Mouse (Mus musculus): Measurements from ENCODE around the gene Gimap4.

Gimap4 gene

DNA sequence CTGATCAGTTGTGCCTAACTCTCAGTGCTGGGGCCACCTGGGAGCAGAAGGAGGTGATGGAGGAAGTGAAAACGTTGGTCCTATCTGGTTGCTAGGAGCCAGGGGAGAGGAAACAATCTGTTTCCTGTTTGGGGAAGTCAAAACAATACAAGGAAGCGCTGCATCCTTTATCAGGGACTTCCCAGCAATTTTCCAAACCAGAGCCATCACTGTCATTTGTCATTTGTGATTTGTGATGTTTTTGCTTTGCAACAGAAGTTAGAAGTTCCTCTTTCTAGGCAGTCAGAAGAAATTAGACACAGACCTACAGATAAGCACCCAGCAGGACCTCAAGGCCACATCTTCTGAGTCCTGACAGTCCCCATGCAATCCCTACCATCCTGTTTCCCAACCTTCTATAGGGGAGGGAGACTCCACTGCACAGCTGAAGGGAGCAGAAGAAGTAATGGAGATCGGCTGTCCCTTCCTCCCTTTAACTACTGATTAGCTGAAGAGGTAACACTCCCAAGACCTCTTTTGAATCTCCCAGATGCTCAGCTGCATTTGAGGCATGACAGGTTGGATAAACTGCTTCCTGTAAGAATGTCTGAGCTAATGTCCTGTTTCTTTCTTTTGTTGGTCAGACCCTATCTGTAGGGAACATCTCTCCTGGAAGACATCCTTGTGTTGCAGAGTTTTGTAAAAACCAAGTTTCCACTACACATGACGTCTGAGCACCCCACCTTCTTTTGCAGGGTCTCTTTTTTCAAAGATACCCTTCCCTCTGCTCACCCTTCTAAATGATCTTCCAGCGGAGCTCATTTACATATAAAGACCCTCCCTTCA lies 16.1 kb downstream of the Gimap4 start:
- DNase-seq (ENCODE audit: low spot score in 2 of 2): no peak

DNA sequence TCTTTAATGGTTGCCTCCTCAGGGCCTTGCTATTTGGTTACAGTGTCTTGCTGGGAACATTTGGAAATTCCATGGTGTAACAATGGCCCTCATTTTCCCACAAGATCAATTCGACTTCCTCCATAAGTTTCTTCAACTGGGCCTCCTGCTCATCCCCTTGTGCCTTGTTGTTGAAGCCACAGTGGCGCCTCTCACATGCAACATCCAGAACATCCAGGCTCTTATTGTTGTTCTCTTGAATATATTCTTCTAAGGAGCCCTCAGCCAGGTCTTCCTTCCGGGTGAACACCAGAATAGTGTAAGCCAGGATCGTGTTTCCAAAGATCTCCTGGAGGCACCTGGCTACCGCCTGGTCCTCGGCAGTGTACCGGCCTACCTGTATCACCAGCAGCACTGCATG lies 17.8 kb downstream of the Gimap4 start:
- no peak for DNase-seq (ENCODE audit: low spot score in 2 of 2)

DNA sequence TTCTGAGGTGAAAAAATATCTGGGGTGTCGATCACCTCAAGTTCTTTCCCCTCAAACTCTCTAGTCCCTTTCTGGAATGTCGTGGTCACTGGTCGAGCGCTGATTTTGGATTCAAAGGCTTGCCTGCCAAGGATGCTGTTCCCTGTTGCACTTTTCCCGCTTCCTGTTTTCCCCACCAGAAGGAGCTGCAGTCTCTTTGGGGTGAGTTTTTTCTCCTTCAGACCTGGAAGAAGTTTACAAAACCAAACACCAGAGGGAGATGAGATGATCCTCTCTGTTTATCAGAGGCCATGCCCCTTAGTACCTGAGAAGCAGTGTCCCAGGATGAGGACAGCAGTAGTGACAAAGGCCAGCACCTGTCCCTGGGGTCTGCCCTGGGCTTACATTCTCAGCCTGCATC lies 18.3 kb downstream of the Gimap4 start:
- no peak for DNase-seq (ENCODE audit: low spot score in 2 of 2)

DNA sequence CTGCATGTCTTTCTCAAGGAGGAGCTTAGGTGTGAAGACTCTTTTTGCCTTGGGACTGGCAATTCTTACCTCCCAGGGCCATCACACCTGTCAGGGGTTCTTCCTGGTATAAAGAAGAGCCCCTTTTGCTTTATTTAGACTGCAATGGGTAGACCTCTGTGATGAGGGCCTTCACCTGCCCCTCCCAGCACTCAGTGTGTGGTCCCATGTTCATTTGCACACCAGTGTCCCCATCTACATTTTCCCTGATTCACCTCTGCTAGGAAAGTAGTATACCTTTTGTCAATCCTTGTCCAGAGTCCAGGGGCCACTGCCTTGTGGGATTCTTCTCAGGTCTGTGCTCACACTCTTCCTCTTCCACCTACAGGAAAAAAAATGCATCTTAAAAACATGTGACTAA lies 19.8 kb downstream of the Gimap4 start:
- no peak for DNase-seq (ENCODE audit: low spot score in 2 of 2)

DNA sequence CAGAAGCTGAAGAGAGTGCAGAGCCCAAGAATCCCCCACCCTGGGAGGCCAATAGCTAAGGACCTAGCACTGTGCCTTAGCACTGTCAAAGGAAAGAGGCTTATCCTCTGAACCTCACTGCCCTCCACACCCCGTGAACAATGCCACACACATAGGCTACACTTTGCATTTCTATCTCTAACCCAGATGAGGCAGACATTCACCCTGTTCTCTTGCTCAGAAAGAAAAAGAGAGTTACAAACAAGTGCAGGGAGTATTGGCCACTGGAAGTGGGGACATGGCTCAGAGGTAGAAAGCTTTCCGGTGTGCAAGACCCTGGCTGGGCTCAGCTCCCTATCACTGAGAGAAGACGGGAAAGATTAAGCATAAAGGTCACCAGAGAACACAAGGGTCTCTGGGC lies 21.8 kb downstream of the Gimap4 start:
- DNase-seq (ENCODE audit: low spot score in 2 of 2): no peak

DNA sequence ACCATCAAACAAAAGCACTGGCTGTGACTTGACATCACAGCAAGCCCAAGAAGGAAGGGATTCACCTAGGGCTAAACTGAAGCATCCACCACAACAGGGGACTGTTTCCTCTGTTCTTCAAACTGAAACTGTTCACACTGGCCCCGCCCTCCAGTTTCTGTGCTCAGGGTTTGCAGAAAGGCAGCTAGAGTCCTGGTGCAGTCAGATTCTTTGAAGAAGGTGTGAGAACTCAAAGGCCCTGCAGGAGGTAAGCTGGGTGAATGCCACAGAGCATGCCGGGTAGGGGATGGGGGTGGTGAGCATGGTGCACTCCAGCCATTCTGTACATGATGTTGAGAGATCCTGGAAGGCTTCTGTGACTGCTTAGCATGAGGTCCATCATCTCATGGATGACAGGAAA lies 34.1 kb downstream of the Gimap4 start, which contains the start of the genes Gm28053 and Gimap7:
Gene Gm28053, plus strand, starts transcription at position 153 of the 400 bp plus-strand sequence.
Gene Gimap7, plus strand, starts transcription at position 167 of the 400 bp plus-strand sequence.
- DNase-seq (ENCODE audit: low spot score in 2 of 2): no peak

DNA sequence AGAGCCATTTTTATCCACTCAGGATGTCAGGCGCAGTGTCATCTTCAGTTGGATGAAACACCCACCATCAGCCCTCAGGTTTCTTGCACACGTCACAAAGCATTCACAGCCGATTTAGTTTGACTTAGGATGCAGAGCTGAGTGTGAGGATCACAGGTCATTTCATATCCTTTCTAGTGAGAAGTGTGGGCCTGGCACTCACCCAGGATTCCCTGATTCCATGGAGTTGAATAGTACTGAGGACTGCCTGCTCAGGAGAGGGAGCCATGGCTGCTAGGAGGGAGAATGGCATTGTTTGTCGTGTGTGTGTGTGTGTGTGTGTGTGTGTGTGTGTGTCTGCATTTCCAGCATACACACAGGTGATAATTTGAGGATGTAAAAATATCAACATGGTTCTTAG lies 36.0 kb downstream of the Gimap4 start:
- no peak for DNase-seq (ENCODE audit: low spot score in 2 of 2)

DNA sequence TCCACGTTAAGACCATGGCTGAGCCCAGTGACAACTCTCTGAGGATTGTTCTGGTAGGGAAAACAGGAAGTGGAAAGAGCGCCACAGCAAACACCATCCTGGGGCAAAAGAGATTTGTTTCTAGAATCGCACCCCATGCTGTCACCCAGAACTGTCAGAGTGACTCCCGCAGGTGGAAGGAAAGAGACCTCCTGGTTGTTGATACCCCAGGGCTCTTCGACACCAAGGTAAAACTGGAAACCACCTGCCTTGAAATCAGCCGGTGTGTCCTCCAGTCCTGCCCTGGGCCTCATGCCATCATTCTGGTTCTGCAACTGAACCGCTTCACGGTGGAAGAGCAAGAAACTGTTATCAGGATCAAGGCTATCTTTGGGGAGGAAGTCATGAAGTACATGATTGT lies 39.1 kb downstream of the Gimap4 start:
- DNase-seq (ENCODE audit: low spot score in 2 of 2): no peak

DNA sequence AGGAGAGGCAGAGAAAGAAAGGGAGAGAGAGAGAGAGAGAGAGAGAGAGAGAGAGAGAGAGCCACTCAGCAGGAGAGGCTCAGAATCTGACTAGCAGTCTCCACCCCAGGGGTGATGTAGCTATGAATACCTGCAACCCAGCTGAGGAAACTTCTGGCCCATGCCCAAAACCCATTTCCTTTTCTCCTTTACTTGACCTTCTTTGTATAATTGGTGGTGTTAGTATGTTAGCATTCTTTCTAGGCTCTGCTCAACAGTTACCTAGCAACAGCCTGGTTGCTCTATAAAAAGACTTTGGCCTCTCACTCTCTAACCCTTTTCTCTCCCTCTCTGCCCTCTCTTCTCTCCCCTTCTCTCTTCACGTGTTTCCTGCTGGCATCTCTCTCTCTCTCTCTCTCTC lies 41.1 kb downstream of the Gimap4 start:
- DNase-seq (ENCODE audit: low spot score in 2 of 2): no peak

DNA sequence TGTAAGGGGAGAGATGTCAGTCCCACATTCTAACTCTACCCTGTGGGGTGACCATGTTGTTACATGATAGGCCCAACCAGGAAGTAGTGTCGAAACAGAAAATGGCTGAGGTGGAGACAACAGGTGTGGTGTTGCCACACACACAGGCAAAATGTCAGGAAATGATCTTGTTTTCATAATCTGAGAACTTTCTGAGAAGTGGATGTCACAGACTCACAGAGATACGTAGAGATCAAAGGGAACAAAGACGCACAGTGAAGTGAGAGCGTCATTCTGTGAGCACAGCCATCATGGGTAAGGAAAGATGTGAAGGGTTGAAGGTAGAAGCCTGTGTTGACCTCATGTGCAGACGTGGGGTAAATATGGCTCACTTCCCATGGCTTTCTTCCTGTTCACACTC lies 43.4 kb downstream of the Gimap4 start:
- DNase-seq (ENCODE audit: low spot score in 2 of 2): no peak

DNA sequence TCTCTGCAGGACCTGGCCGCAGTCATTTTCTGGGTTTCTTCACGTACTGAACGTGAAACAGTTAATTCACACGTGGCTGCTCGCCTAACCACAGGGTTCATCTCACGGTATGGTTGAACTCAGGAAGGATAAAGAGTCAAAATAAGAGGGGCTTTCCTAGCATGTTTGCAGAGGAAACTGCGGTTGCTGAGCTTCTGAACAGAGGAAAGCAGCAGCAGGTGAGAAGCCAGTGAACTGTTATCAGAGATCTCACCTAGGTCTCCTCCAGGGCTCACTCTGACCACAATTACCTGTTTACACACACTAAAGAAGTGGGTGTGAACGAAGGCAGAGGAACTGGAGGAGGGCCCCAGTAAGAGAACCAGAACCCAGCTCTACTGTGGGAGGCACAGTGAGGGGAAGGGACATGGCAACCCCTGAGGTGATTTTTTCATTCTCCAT lies 48.5 kb downstream of the Gimap4 start:
- no peak for DNase-seq (ENCODE audit: low spot score in 2 of 2)

DNA sequence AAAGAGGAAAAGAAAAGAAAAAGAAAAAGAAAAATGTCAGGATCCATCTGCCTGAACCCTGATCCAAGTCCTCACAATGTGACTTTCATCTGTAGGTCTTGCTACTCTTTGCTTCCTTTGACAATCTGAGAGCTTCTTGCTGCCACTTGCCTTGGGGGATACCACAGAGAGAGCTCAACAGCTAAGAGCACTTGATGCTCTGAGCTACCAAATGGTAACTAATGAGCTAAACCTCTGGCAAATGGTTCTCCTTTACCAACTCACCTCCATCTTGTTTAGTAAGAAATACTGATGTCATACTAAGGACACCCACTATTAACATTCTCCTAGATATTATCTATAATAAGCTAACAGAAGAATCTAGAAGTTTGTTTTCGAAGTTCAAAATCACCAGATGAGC lies 49.3 kb downstream of the Gimap4 start:
- DNase-seq (ENCODE audit: low spot score in 2 of 2): no peak

DNA sequence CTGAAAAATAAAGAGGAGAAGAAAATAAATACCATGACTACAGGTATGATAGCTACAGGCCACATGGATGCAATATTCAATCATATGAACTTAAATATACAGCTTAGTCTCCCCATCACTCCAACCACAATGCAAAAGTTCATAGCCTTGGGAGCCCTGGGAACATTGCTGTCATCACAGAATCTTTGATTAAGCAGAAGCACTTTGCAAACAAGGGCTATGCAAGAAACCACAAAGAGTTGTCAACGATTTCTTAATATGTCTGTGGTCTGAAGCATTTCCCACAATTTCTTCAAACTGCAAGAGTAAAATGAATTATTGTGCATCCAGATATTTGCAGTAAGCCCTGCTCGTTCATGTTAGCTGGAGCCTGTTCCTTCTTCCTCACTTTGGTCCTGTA lies 52.7 kb downstream of the Gimap4 start:
- no peak for DNase-seq (ENCODE audit: low spot score in 2 of 2)

DNA sequence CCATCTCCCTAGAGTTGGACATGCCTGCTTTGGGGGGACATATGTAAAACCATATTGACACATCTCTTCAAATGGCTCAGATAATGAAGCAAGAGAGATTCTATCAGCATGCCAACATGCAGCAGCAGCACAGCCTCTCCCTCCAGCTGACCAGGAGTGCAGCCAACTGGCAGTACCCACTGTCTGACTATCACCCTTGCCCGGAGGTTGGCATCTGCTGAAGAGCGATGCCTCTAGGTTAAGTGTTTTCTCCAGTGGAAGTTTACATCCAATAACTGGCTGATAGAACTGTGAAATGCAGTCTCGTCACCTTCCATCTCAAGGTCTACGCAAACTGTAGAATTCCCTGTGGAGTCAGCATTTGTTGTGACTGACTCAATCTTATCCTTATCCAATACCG lies 53.3 kb downstream of the Gimap4 start:
- DNase-seq (ENCODE audit: low spot score in 2 of 2): no peak

DNA sequence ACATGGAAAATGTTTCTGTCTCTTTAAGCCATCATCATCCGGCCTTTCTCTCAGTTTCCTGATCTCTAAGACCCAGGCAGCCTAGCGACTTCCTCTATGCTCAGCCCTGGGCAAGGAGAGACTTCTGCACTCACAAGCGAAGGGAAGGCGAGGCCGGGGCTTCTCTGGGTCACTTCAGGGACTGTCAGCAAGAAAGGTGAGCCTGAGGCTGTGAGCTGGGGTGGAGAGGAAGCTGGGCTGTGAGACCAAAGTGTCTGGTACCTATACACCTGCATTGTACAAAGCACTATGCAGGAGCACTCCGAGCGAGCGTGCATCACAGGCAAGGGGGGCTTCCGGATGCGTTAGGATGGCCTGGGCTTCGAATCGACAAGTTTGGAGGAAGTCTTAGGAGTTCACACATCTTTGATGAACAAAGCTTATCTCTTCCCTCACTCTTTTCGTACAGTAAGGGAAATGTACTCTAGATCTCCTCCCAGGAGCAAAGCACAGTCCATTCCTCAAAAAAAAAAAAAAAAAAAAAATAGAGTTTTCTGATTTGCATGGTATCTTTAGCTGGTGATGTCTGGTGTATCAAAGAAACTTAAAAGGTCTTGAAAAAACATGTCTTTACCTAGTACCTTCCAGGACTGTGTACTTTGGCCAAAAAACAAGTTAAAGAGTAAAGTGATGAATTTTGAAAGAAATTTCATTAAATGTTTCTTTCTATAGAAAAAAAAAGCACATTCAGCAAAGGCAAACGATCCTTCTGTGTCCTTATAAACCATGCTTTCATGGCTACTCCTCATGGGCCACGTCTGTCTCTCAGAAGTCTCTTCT lies 54.8 kb downstream of the Gimap4 start, which contains the start of gene Gimap1:
Gene Gimap1, plus strand, starts transcription at position 94 of the 819 bp plus-strand sequence.
- DNase-seq (ENCODE audit: low spot score in 2 of 2): no peak

DNA sequence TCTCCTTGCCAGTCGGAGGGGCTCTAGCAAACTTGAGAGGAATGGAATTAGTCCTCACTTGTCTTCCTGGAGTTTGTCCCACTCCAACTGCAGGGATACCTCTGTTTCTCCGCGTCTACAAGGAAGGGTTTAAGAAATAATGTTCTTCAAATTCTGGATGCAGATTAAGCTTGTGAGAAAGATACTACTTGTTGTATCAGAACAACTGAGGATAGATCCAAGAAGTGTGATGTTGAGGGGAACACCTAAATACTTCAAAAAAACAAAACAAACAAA lies 55.4 kb downstream of the Gimap4 start:
- DNase-seq (ENCODE audit: low spot score in 2 of 2): no peak

DNA sequence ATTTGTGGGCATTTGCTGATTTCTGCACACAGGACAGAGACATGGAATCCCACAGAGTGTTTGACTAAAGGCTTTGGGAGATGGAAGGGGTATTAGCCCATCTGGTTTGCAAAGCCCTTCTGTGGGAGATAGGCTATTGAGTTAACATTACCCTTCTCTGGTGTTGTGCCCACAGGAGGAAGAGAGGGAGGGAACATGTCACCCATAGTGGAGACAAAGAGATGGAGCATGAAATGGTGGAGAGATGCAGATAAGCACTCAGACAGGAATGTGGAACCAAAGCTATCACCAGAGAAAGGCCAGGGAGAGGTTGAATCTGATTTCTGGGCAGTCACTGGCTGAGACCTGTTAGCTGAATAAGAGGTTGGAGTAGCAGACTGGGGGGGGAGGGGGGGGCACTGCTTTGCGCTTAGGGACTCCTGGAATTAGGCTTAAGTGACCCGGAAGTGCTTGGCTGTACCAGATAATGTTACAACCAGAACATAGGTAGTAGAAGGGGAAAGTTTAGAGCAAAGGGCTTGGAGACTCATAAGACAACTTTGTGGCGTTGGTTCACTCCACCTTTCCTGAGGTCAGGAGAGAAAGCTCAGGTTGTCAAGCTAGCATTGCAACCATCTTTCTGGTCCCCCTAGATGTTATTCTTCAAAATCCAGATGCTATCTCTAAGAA lies 56.3 kb downstream of the Gimap4 start:
- no peak for DNase-seq (ENCODE audit: low spot score in 2 of 2)

DNA sequence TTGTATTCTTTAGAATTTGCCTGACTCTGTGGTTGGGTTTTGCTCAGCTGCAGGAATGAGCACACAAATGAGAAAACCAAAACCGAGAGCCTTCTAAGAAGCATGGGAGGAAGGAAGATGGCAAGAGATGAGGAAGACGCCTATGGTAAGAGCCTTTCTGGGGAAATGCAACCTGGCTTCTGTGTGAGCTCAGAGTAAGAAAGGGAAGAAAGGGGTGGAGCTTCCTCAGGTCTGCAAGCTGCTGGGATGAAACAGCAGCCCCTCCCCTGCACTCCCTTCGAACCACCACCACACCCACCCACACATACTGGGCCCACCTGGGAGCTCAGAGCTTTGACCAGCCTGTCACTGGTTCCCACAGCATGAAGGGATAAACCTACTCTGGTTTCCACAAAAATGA lies 56.9 kb downstream of the Gimap4 start:
- DNase-seq (ENCODE audit: low spot score in 2 of 2): no peak

Data from frontal cortex, postnatal 14 days (tissue).